Mouse (Mus musculus) small intestine, adult 2 months (tissue): ENCODE measurements around the gene Barx1.

ENCODE experiments used
- CTCF ChIP-seq: fragments of 200-500 bp; IDR thresholded peaks from 2 replicates; pipeline ENCODE4 v1.5.1; 2012; ENCODE audit warnings: low read depth, mild to moderate bottlenecking, control low read depth, inconsistent platforms, low read length, moderate library complexity, mixed read lengths; ENCODE audit not compliant: insufficient replicate concordance, insufficient read length; ENCODE audit errors: extremely low read depth
- POLR2A ChIP-seq: fragments of 200-500 bp; IDR thresholded peaks from 2 replicates; pipeline ENCODE4 v1.6.1; 2012; ENCODE audit warnings: low read depth, mild to moderate bottlenecking, control low read depth, inconsistent platforms, low read length, moderate library complexity

DNA sequence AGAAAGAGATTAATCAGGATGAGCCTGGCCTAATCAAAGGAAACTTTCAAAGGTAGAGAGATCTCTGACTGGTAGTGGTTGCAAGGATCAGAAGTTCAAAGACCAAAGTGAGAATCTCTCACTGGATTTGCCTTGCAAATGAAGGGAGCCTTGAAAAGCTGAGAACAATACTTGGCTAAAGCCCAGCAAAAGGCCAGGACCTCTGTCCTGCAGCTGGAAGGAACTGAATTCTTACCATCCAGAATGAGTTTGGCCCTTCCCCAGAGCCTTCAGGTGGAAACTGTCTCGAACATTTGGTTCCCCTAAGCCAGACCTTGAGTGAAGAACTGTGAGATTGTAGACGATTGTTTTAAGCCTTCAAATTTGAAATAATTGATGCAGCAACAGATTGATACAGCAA is 25.1 kb upstream of the Barx1 start:
- TF ChIP-seq CTCF (no peak), POLR2A (no peak)
